ENCODE assay signal across 13 mouse cellular contexts in genomic region chr5:72757155-72757773, GRCm38 (mm10). TPM values are rescaled to one million over a fixed set of nuclear protein-coding genes. Genes with fewer than 3 reads are reported as not detected.
DNase-seq lines count a peak whose midpoint lies in the region; ATAC-seq and TF ChIP-seq lines count a peak whose summit lies in the region.
"Had no signal": no experiment of that assay in that cellular context is flagged by ENCODE, and none has a peak within 500 bp of the region (broad histone marks: within the 10 kb centered on the region; RNA-seq: fewer than 3 reads in every experiment).

No protein-coding gene starts in this region.

- H3K9me3 ChIP-seq in midbrain, postnatal 0 days (ENCODE audit: low read length) = no peaks in the 10 kb centered on the region
- H3K9me3 ChIP-seq: liver, embryonic 13.5 days had no signal

- no peak overlapping the region for H3K9ac ChIP-seq in midbrain, postnatal 0 days (replicated peaks; ENCODE audit: low read length, poor library complexity, severe bottlenecking)
- H3K9ac ChIP-seq: liver, embryonic 13.5 days had no signal

- no peaks in the 10 kb centered on the region for H3K36me3 ChIP-seq in midbrain, postnatal 0 days (ENCODE audit: insufficient read depth, low read length)
- H3K36me3 ChIP-seq: liver, embryonic 13.5 days had no signal

- no peak overlapping the region for H3K27ac ChIP-seq in midbrain, postnatal 0 days (ENCODE audit: low read depth, low read length)
- H3K27ac ChIP-seq: liver, embryonic 13.5 days had no signal

- ATAC-seq in CD4-positive, CD25-positive, alpha-beta regulatory T cell, adult 4 months = peak; percentile 20
- peak; percentile 13 for ATAC-seq in activated CD4-positive, CD25-positive, alpha-beta regulatory T cell, adult 4 months
- ATAC-seq in midbrain, postnatal 0 days (ENCODE audit: low FRiP score) = 0 out of 2 replicates have a peak, but pooled peaks have one; percentile 14

- peak; percentile 7 to 15 for DNase-seq in layer of hippocampus, adult 8-10 months (ENCODE audit: low spot score in 2 of 2)
- DNase-seq in layer of hippocampus, postnatal 25 days (ENCODE audit: extremely low spot score in 1 of 2, low spot score in 1 of 2) = no peak
- DNase-seq in midbrain, postnatal 0 days (ENCODE audit: low spot score) = peak; percentile 57
- no peak for DNase-seq in frontal cortex, postnatal 14 days (ENCODE audit: low spot score in 2 of 2)
- no peak for DNase-seq in adrenal gland, adult 8-10 months
- DNase-seq: cerebellum, adult 9-10 months; heart, postnatal 10 days; kidney, adult 8-10 months; liver, embryonic 13.5 days; lung, postnatal 36 days had no signal

- H3K4me1 ChIP-seq in midbrain, postnatal 0 days (ENCODE audit: insufficient read depth, low read length) = no peaks in the 10 kb centered on the region

- no peak for TF ChIP-seq CTCF in midbrain, postnatal 0 days (IDR thresholded peaks at IDR 0.05)

- no peaks in the 10 kb centered on the region for H3K27me3 ChIP-seq in midbrain, postnatal 0 days (ENCODE audit: insufficient read depth, low read length)
- H3K27me3 ChIP-seq: liver, embryonic 13.5 days had no signal

- H3K4me3 ChIP-seq in midbrain, postnatal 0 days (ENCODE audit: low read depth, low read length) = no peak overlapping the region
- H3K4me3 ChIP-seq: liver, embryonic 13.5 days; myocyte had no signal

- no peak overlapping the region for H3K4me2 ChIP-seq in midbrain, postnatal 0 days (ENCODE audit: low read depth, low read length, poor library complexity, severe bottlenecking)
- H3K4me2 ChIP-seq: liver, embryonic 13.5 days had no signal

- 69% methylated on average over 18 of the region's 18 CpGs for WGBS in midbrain, postnatal 0 days

RNA-seq across cellular contexts. Expression of gene Txk, which starts 4.7 kb away (rescaled TPM):
- under 1 TPM in 3 of 4 experiments, not detected in 1; 0.06 to 0.20 (median 0.18) TPM for total RNA-seq in layer of hippocampus, adult 8-10 months (2022)
- total RNA-seq in layer of hippocampus, postnatal 25 days (2021) = under 1 TPM in 1 of 2 experiments, not detected in 1; 0.14 TPM
- polyA plus RNA-seq in CD4-positive, CD25-positive, alpha-beta regulatory T cell, adult 4 months (2017; shearing (Covaris generic)) = 10 to 100 TPM; 69.9 to 78.6 TPM
- polyA plus RNA-seq in activated CD4-positive, CD25-positive, alpha-beta regulatory T cell, adult 4 months (2017; shearing (Covaris generic)) = 10 to 100 TPM; 59.1 to 67.0 TPM
- 0.05 TPM in 1 of 2 replicates, not detected in the other for total RNA-seq in midbrain, postnatal 0 days (2014; rRNA removed)
- 0.14 and 0.15 TPM in 2 replicates for polyA plus RNA-seq in midbrain, postnatal 0 days (2015; fragmentation: Nextera tagmentation; extraction: Ambion mirVana)
- total RNA-seq in adrenal gland, adult 8-10 months (2022) = under 1 TPM; 0.07 to 0.27 (median 0.16) TPM
- polyA plus RNA-seq: liver, embryonic 13.5 days had no signal

Comparison
In these comparisons a context has a peak if more than half of its experiments do, and no peak if none do; other contexts are left out.
1. DNase-seq: peak in layer of hippocampus, adult 8-10 months (2 of 2) and midbrain, postnatal 0 days (single experiment); none in layer of hippocampus, postnatal 25 days (0 of 2), frontal cortex, postnatal 14 days (0 of 2) and adrenal gland, adult 8-10 months (single experiment).
2. Peak in every context shown above with its lines, with median percentiles within 50 percentile points of each other: ATAC-seq.